Mouse (Mus musculus): ENCODE results near the gene Adcy4.

- no peak for TF ChIP-seq POLR2A (IDR thresholded peaks at IDR 0.05; ENCODE audit: borderline replicate concordance, insufficient read depth, low read length)
- no peak for TF ChIP-seq CTCF (IDR thresholded peaks at IDR 0.05; ENCODE audit: borderline replicate concordance, insufficient read depth, low read depth, low read length)
These were observed 14.7 kb downstream of the Adcy4 start for GRCm38 (mm10) chr14:55769087-55769703.

Measured in cerebellum, adult 2 months (tissue).